Mouse (Mus musculus) adrenal gland, adult 10 weeks (tissue): Measurements from ENCODE around the gene Wdr27. TPM values are rescaled to one million over a fixed set of nuclear protein-coding genes. Genes with fewer than 3 reads are reported as not detected.

Source experiments
- polyA plus RNA-seq: library from polyadenylated mRNA; stranded (reverse); fragments of 350-450 nt; fragmentation: Illumina TruSeq; extraction: RNeasy Lipid Tissue Mini Kit (QIAGEN cat#74804); gene quantifications from one replicate; pipeline ENCODE4 v1.2.3, GENCODE M21; 2014; ENCODE audit warnings: low read depth, low replicate concordance

Wdr27 gene
- 1.3 TPM for polyA plus RNA-seq

DNA sequence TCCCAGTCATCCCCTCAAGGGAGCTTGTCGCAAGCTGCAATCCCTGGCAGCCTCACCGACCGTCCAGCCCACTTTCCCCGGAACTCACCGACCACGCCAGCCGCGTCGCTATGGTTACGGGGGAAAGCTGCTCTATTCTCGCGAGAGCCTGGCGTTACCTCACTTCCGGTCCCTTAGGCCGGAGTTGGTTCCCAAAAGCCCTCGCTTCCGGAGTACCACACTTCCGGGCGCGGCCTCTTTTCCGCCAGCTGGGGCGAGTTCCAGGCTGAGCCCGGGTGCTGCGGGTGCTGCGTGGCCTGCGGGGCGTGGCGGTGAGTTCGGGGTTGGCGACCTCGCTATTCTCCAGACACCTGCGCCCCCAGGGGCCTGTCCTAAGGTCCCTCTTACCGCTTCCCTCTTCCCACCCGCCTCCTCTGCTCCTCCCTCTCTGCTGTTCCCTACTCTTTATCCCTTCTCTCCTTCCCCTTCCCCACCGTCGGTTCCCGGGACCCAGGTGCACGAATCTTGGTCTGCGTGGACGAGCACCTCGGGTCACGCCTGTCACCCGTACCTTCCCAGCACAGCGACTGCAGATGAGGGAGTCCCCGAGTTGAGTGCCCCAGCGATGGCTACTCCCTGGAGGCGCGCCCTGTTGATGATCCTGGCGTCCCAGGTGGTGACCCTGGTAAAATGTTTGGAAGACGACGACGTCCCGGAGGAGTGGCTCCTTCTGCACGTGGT lies at the start of gene Wdr27, which contains the start of gene 1600012H06Rik:
Wdr27 (minus strand) TSS at position 150 of the 720 bp plus-strand sequence.
1600012H06Rik (plus strand) TSS at position 176 of the 720 bp plus-strand sequence.

DNA sequence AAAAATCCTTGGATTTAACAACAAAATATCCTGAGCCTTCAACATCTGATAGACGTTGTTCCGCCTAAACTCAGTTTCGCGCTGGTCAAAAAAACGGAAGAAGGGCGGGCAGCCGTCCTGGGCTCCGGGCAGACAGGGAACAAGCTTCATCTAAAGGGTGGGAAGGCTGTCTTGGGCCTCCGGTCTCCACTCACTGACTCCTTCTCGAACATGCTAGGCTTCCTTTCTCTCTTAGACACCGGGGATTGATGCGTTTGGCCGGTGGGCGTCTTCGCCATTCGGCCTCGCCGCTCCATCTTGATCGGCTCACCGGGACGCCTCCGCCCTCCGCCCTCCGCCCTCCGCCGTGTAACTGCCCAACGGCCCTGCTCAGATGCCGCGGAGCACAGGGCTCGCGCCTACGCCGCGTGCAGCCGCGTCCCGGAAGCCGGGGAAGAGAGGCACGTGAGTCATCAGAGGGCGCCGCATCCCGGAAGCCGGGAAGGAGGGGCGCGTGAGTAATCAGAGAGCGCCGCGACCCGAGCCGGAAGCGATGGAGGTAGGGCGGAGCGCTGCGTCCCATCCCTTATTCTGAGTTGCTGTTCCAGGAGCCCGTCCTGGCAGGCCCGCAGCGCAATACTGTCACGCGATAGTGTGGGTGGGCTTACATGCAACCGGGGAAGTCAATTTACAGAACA lies 35.5 kb upstream of the Wdr27 start, which contains the start of the genes 9030025P20Rik and Gm3417:
9030025P20Rik (plus strand) TSS at position 107 of the 677 bp plus-strand sequence.
Gm3417 (minus strand) TSS at position 429 of the 677 bp plus-strand sequence.

DNA sequence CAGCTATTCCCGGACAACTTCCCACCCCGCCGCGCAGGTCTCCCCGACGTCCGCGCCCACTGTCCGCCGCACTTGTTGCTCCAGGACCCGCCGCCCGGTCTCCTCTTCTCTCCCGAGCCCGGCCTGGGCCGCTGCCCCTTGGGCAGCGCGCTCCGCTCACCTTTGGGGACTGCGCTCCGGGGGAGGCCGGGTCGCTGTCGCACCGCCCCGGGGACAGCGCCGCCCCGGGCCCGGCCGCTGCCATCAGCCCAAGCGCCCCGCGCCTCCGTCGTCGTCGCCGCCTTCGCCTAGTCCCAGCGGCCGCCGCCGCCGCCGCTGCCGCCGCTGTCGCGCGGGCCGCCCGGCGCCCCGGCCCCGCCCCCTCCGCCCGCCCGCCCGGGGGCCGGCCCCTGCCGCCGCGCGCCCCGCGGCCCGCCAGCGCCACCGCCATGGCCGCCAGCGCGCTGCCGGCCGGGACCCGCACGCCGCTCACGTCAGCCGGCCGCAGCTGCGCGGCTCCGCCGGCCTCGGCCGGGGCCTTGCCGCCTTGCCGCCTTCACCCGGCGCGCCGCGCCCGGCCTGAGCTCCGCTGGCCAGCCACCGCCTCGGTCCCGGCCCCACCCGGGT lies 18.1 kb upstream of the Wdr27 start, which contains the start of gene Phf10:
Phf10 (minus strand) TSS at position 323 of the 606 bp plus-strand sequence.

Other genes with a start within 250 kb of the Wdr27 start
- gene Thbs2, start 248.9 kb downstream of the Wdr27 start, polyA plus RNA-seq, result 2.9 TPM
- 130 TPM for gene 1600012H06Rik, start within 50 bp of the Wdr27 start, polyA plus RNA-seq
- gene Phf10, start 18.1 kb upstream of the Wdr27 start, polyA plus RNA-seq, result 108 TPM
- gene 9030025P20Rik, start 35.3 kb upstream of the Wdr27 start, polyA plus RNA-seq, result 4.2 TPM
- 1.6 TPM for gene Gm3417, start 35.6 kb upstream of the Wdr27 start, polyA plus RNA-seq
- 3.0 TPM for gene Gm3435, start 67.0 kb upstream of the Wdr27 start, polyA plus RNA-seq
- gene Ermard, start 98.0 kb upstream of the Wdr27 start, polyA plus RNA-seq, result 42.3 TPM
- not detected for gene Tcte3, start 98.3 kb upstream of the Wdr27 start, polyA plus RNA-seq
- 0.99 TPM for gene Gm3448, start 98.4 kb upstream of the Wdr27 start, polyA plus RNA-seq